Mouse (Mus musculus): Measurements from ENCODE around the gene Selenow. TPM values are rescaled to one million over a fixed set of nuclear protein-coding genes. Genes with fewer than 3 reads are reported as not detected.

The Selenow gene
- polyA plus RNA-seq, 1 experiment from 2014 or later: 1,130 TPM

DNA sequence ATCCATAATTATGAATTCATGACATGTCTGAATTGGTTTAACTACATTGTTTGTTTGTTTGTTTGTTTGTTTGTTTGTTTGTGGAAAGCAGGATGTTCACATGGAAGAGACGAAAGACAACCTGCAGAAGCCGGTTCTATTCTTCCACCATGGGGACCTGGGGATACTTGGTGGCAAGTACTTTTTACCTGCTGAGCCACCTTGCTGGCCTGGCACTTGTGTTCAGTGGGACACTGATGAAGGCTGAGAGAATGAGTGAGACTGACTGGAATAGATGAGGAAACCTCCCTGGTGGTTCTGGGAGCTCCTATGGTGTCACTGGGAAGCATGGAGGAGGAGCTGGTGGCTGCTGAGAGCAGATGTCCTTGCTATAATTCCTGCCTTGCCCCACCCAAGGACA lies 39.9 kb downstream of the Selenow start, which contains the start of gene Crxos:
TSS of gene Crxos (plus strand) at position 301 of the 400 bp plus-strand sequence.
- Histone ChIP-seq H3K27ac (no peak within 1 kb of the TSS), H3K9ac (0 out of 2 replicates have a peak within 1 kb of the TSS, but pooled peaks have one; percentile 38), H3K4me2 (0 out of 2 replicates have a peak within 1 kb of the TSS, but pooled peaks have one; percentile 10), H3K4me1 (peaks cover 9% of the 10 kb centered on the region), H3K36me3 (replicated peaks) (no peaks in the 10 kb centered on the region), H3K9me3 (no peaks in the 10 kb centered on the region), H3K4me3 (replicated peaks) (no peak within 1 kb of the TSS), H3K27me3 (no peaks in the 10 kb centered on the region)
- WGBS: 90% methylated on average over 2 of the region's 2 CpGs
- no peak for ATAC-seq (ENCODE audit: low FRiP score)

DNA sequence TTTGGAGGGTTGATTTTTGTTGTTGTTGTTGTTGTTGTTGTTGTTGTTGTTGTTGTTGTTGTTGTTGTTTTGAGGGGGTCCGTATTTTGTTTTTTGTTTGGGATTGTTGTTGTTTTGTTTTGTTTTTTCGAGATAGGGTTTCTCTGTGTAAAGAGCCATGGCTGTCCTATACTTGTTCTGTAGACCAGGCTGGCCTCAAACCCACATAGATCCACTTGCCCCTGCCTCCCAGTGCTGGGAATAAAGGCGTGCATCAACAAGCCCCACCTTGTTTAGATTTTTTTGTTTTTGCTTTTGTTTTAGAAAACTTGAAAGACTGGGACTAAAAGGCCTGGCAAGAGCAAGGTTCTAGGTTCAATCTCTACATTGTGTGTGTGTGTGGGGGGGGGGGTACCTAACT lies 40.4 kb downstream of the Selenow start:
- Histone ChIP-seq H3K27me3 (no peaks in the 10 kb centered on the region), H3K9ac (0 out of 2 replicates have a peak overlapping the region, but pooled peaks have one; percentile 38), H3K27ac (no peak overlapping the region), H3K4me3 (replicated peaks) (no peak overlapping the region), H3K36me3 (replicated peaks) (no peaks in the 10 kb centered on the region), H3K4me2 (no peak overlapping the region), H3K9me3 (no peaks in the 10 kb centered on the region), H3K4me1 (peaks cover 9% of the 10 kb centered on the region)
- WGBS: 46% methylated on average over 3 of the region's 3 CpGs
- ATAC-seq (ENCODE audit: low FRiP score): no peak

DNA sequence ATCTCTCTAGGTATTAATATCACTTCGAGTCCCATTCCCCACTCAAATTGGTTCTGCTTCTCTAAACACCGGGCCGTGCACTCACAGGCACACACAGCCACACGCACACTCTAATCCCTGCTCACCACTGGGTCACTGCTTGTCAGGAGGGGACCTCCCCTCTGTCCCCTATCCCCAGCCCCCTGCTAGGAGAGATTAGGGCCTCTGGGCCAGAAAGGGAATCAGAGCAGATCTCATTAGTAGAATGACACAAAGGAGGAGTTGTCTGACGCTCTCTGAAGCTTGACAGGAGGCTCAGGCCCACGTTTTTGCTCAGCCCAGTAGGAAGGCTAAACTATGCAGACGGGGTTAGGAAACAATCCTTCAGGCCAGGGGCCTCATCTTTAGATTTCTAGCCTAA lies 40.8 kb downstream of the Selenow start:
- no peak for ATAC-seq (ENCODE audit: low FRiP score)
- H3K27ac ChIP-seq: no peak overlapping the region
- H3K4me3 ChIP-seq (replicated peaks): no peak overlapping the region
- H3K4me2 ChIP-seq: 0 out of 2 replicates have a peak overlapping the region, but pooled peaks have one; percentile 10
- peaks cover 9% of the 10 kb centered on the region for H3K4me1 ChIP-seq
- 0% methylated on average over 7 of the region's 7 CpGs for WGBS
- 0 out of 2 replicates have a peak overlapping the region, but pooled peaks have one; percentile 38 for H3K9ac ChIP-seq
- no peaks in the 10 kb centered on the region for H3K27me3 ChIP-seq
- no peaks in the 10 kb centered on the region for H3K36me3 ChIP-seq (replicated peaks)
- no peaks in the 10 kb centered on the region for H3K9me3 ChIP-seq

DNA sequence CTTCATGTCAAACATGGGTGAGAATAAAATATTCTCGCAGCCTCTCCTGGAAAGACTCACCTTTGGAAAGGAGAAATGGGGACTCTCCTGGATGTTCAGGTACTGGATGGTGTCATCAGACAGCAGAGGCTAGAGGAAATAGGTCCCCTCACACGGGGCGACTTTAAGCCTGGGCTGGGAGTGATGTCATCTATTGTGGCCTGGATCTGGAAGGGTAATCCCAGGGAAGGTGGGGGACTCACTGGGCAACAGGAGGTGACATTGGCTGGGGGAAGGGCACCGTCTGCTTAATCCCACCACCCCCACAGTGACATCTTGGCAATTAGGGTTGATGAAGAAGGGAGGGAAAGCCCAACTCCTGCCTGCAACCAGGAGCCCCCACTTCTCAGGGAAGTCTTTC lies 42.4 kb downstream of the Selenow start, which contains the start of gene Crx:
TSS of gene Crx (minus strand) at position 213 of the 400 bp plus-strand sequence.
- WGBS: 36% methylated on average over 4 of the region's 4 CpGs
- peaks cover 9% of the 10 kb centered on the region for H3K4me1 ChIP-seq
- H3K36me3 ChIP-seq (replicated peaks): no peaks in the 10 kb centered on the region
- no peaks in the 10 kb centered on the region for H3K27me3 ChIP-seq
- H3K4me3 ChIP-seq (replicated peaks): no peak within 1 kb of the TSS
- H3K4me2 ChIP-seq: no peak within 1 kb of the TSS
- H3K9me3 ChIP-seq: no peaks in the 10 kb centered on the region
- no peak within 1 kb of the TSS for H3K27ac ChIP-seq
- no peak within 1 kb of the TSS for H3K9ac ChIP-seq
- no peak for ATAC-seq (ENCODE audit: low FRiP score)

Other genes starting within 250 kb of the Selenow start
- gene Obox5, start 172.3 kb downstream of the Selenow start, polyA plus RNA-seq (2016; fragmentation: Nextera tagmentation; extraction: Ambion mirVana): not detected in 2 replicates
- not detected in 2 replicates for gene Obox6, start 82.7 kb downstream of the Selenow start, polyA plus RNA-seq (2016; fragmentation: Nextera tagmentation; extraction: Ambion mirVana)
- gene Crx, start 42.4 kb downstream of the Selenow start, polyA plus RNA-seq (2016; fragmentation: Nextera tagmentation; extraction: Ambion mirVana): not detected in 2 replicates
- not detected in 2 replicates for gene Crxos, start 39.8 kb downstream of the Selenow start, polyA plus RNA-seq (2016; fragmentation: Nextera tagmentation; extraction: Ambion mirVana)
- gene Nop53, start 23.7 kb upstream of the Selenow start, polyA plus RNA-seq (2016; fragmentation: Nextera tagmentation; extraction: Ambion mirVana): 165 and 169 TPM in 2 replicates
- 6.6 and 7.6 TPM in 2 replicates for gene Ehd2, start 45.2 kb upstream of the Selenow start, polyA plus RNA-seq (2016; fragmentation: Nextera tagmentation; extraction: Ambion mirVana)
- gene Bicra, start 125.5 kb upstream of the Selenow start, polyA plus RNA-seq (2016; fragmentation: Nextera tagmentation; extraction: Ambion mirVana): 9.1 and 9.5 TPM in 2 replicates
- not detected in 2 replicates for gene Zfp541, start 139.4 kb upstream of the Selenow start, polyA plus RNA-seq (2016; fragmentation: Nextera tagmentation; extraction: Ambion mirVana)
- gene Napa, start 176.1 kb upstream of the Selenow start, polyA plus RNA-seq (2016; fragmentation: Nextera tagmentation; extraction: Ambion mirVana): 150 and 156 TPM in 2 replicates
- gene Kptn, start 197.5 kb upstream of the Selenow start, polyA plus RNA-seq (2016; fragmentation: Nextera tagmentation; extraction: Ambion mirVana): 24.6 and 29.4 TPM in 2 replicates
- 0.49 and 0.66 TPM in 2 replicates for gene Slc8a2, start 207.4 kb upstream of the Selenow start, polyA plus RNA-seq (2016; fragmentation: Nextera tagmentation; extraction: Ambion mirVana)